Mouse (Mus musculus): ENCODE measurements around the gene Rbfox1.
A peak's percentile ranks its signal among the peaks of the same experiment; 100 is the strongest.

Rbfox1 gene

DNA sequence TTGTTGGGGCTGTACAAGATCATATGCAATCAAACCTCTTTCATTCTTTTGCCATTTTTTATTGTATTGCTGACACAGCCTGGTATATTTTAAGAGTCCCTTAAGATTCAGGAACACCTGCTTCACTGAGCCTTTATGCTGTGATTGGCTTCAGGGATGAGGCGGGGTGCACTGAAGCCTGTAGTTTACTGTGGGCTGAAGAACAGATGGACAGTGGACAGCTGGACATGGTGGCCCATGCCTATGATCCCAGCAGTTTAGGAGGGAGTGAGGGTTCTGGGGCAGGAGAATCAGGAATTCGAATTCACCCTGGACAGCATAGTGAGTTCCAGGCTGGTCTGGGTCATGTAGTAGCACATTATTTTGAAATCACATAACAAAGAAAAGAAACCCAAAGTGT is 1198.8 kb downstream of the Rbfox1 start:
- no peak for DNase-seq (ENCODE audit: low spot score)

DNA sequence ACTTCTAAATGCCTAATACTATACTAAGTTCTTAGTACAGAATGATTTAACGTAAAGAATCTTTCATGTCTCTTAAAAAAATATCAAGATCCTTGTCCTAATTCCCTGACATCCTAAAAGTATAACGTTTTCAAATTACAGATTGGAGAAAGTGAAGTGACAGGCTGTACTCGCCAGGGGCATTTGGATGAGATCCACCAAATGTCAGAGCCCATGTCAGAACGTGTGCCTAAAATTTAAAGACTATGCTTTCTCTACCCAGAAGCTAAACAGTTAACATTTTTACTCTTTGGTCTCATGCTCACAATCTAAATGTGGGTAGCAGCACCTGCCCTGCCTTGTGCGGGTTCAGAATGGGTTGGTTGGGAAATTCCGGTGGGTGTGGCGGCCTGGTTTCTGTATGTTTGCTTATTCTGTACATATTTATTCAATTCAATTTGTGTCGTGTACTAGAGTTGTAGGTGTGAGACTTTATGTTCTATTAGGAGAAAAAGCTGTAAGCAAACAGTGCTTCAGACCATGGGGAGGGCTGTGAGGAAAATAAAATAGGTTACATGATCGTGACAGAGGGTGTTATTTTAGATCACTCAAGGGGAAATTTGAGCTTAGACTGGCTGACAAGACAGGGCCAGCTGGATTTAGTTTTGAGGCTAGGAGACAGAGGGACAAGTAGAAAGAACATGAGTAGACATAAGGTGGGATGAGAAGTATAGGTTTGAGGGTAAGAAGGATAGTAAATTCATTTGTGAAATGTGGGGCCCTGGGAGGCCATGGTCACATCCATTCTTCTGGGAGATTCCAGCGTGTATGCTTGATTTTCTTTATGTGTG is 1203.7 kb downstream of the Rbfox1 start:
- DNase-seq (ENCODE audit: low spot score), result no peak

DNA sequence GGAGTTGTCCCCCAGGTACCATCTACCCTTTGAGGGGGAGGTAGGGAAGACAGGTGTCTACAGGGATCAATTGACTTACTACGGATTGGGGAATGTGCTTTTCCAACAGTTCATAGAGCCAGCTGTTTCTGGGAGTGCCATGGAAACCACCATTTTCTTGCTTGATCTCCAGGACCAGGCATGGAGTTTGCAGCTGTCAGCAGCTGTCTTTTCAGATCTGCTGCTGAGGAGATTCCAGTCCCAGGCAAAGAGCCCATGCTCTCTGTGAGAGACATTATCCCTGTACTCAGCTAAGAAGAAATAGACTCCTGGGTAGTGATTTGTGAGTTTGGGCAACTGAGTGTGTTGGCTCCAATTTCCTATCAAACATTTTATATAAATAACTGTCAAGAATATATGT is 1204.3 kb downstream of the Rbfox1 start:
- no peak for DNase-seq (ENCODE audit: low spot score)

DNA sequence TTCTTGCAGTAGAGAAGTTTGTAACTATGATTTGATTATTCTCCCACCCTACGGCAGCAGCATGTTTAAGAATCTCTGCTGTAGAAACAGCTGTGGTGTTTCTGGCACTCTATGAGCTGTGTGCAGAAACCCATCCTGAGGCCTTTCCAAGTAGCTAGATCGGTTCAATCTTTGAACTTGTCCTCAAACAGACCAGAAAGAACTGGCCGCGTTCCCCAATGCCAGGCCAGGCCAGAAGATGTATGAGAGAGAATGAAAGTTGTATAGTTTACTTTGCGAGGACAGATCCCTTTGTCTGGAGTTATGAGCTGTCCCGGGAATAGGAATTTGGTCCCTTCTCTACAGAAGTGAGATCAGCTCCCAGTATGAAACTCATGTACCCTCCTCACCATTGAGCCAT is 1205.0 kb downstream of the Rbfox1 start:
- DNase-seq (ENCODE audit: low spot score), result no peak

DNA sequence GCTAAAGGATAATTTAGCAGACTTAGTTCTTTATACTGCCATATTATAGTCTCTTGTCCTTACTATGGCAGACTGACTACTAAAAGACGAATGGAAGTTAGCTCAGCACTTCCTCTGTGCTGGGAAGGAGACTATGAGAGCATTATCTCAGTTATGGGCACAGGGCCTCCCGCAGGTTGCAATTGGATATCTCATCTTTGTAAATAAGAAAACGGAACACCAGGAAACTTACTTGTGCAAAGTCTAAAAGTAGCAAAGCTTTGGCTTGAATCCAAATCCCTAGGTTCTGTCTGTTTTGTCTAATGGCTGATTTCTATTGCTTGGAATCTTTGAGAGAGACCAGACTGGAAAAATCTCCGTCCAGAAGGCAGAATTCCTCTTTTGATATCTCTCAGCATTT is 1207.7 kb downstream of the Rbfox1 start:
- DNase-seq (ENCODE audit: low spot score), result no peak

DNA sequence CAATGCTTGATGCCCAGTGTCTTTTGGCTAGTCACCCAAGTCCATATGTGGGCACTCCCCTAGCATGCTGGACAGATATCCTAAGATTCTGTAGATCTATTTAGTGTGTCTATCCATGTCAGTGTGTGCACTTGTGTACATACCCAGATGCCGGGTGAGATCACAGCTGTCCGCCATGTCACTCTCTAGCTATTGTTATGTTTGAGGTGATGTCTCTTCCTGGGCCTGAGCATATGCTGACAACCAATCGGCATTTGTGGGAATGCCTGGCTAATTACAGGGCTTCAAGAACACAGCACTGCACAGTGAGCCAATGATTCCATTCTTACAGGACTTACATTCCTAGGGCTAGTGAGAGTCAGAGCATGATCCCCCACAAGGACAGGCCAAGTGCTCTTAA is 1208.5 kb downstream of the Rbfox1 start:
- no peak for DNase-seq (ENCODE audit: low spot score)

DNA sequence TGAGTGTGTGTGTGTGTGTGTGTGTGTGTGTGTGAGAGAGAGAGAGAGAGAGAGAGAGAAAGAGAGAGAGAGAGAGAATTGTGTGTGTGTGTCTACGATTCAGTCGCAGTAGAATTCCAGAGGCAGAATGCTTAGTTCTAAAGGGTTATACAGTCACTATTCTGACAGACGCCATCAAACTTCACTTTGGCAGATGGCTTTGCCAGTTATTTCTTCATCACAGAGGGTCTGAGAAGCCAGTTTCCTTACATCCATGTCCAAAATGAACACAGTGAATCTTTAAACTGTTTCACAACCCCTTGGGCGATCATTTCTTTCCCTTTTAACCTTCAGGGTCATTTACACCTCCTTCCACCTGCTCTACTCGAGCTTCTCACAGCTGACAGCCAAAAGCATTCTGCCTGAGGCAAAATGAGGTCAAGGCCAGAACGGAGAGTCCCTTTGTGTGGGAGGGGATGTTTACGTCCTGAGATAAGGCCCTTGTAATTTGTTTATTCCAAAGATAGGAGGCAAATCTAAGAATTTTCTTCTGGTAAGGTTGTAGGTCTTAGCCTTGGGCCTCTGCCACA is 1209.1 kb downstream of the Rbfox1 start:
- no peak for DNase-seq (ENCODE audit: low spot score)

DNA sequence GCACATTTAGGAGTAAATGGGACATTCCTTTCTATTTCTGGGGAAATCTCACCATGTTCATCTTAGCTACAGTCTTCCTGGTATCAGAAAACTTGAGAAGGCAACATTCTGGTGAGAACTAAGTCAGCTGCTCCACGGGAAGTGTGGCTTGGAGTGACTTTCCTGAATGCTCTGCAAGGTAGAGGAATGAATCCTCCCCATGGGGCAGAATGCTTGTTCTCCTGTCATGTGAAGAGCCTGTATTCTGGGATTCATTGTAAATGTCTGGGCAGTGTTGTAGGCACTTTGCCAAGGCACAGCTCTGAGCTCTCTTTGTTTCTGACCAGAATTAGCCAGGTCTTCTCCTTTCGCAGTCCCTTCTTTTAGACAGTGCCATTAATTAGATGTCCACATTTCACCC is 1211.9 kb downstream of the Rbfox1 start:
- no peak for DNase-seq (ENCODE audit: low spot score)

DNA sequence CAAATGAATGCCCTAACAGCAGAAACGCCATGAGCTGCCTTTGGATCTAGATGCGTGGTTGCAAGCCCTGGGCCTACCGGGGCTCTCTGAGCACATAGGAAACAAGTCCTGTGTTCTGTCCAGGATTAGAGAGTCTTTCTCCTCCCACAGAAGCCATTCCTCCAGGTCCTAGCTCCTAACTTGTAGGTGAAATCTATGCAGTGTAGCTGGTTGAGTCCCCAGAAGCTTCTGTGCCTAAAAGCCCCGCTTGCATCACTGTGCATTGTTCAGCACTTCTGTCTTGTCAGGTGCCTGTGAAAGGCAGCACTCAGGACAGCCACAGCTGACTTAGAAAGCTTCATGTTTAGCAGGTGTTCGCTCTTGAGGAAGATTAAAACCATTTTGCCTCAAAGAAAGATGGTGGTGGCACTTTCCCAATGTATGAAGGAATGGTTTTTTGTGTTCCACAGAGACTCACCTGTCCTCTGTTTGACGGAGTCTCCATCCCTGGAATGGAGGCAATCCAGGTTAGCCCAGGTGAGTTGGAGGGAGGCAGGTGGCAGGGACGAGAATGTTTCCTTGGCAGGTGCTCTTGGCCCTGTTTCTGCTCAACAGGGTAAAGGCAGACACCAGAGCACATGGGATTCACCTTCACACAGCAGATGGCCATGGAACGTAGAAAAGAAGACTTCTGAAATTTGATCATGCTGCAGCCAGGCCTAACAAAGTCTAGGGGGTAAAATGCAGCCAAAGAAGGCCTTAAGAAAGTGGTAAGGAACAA is 1213.0 kb downstream of the Rbfox1 start:
- no peak for DNase-seq (ENCODE audit: low spot score)

DNA sequence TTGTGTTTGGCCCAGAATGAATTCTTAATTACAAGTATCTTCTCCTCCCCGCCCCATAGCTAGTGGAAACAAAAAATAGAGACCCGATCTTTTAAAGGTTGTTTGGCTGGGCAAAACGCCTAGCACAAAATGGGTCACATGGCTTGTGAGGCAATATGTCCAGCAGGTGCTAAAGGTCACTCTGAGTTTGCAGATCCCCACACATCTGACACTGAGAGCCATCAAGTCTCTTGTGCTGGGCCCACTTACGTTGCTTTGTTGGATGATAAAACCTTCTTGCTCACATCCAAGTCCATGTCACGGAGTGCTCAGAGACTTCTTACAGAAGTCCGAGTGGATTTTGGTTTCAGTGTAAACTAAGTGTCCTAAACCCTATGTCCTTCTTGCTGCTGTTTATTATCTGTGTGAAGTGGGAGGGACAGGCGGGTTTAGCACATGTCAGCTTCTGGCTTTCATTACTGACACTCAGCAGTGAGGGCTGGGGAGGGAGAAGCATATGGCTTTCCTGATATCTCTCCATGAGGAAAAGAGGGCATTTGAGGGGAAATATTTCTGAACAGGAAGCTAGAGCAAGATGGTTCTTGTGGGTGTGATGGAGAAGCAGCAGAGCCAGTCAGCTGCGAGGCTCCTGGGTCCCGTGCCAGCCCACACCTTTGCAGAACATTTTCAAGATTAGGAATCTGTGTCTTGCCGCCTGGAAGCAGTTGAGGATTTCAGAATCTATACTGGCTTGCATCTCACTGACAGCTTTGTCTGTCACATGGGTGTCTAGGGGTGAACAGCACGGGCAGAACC is 1214.5 kb downstream of the Rbfox1 start:
- DNase-seq (ENCODE audit: low spot score), result peak; percentile 33

DNA sequence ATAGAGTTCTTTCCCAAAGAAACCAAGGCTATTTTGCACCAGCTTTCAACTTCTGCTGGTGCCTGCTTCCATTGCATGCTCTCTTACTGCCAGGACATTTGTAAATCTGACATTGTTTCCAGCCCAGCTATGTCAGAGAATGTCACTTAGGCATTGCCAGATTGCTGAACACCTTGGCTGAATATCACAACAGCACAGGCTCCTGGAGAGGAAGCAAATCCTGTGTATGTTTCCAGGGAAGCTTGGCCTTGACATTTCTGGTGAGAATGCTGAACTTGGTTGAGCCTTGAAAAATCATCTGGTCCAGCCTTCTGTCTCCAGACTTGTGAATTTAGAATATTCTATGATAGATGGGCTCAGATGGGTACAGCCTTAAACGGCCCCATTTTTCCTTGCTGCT is 1217.3 kb downstream of the Rbfox1 start:
- no peak for DNase-seq (ENCODE audit: low spot score)

DNA sequence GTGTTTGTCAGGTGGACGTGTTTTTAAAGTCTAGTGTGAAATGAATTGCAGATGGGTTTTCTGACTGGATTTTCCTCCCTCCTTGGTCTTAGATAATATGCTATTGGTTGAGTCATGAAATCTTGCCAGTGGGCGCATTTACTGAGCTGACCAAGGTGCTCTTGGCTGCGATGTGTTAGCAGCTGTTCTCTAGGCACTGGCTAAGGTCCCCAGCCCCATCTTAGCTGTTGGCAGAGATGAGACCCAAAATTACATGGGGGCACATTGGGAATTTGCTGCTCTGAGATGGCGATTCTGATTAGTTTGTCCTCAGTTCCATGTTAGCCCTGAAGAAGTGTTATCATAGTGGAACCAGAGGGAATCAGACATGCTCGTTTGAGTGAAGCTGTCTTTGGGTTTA is 1218.1 kb downstream of the Rbfox1 start:
- DNase-seq (ENCODE audit: low spot score), result no peak

DNA sequence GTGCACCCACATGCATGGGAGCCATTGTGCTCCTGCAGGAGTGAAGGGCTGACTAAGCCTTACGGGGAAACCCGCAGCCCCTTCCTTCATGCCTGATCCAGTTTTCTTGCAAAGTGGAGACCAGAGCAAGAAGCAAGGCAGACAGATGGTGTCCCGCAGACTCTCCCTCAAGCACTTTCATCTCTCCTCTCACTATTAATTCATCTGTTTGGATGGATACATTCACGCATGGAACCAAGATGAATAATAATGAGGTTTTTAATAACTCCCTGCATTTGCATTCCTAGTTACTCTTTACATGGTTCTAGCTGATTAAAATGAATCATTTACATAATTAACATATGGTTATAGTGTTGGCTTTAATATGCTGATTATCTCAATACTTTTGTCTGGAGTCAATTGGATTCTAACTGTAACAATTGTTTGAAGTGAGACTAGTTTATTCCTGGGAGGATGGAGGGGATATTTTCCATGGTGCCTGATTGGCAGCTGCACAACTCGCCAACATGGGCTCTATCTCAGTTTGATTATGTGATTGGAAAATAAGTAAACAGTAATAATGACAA is 1221.4 kb downstream of the Rbfox1 start:
- no peak for DNase-seq (ENCODE audit: low spot score)

DNA sequence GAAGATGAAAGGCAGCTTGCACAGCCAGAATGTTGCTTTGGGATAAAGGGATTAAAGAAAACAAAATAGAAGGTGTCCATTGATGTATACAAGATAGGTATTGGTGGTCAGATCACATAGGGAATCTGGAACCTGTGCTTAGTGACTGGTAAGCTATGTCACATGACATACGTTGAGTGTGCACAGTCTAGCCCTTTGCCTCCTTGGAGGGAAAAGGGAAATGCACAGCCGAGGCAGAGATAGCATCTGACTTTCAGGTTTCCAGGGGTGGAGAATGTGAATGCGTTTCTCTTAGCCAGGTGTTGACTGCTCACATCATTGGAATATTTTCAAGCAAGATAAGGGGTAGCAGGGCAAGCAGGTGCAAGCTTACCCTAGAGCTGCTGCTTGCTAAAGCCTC is 1230.8 kb downstream of the Rbfox1 start:
- no peak for DNase-seq (ENCODE audit: low spot score)

DNA sequence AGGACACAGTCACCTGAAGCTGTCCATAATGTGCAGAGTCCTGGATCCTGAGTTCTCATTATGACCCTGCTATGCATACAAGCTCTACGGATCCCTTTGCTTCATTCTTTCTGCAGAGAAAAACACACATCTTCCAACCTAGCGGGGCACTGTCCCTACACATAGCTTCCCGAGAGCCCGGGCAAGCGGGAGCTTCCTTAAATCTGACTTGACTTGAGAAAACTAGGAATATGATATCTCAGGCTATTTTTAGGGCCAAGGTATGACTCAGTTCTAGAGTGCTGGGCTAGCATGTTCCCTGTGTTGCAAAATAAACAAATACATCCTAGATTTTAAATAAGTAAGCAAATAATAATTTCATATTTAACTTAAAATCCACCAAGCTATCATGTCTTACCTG is 1244.4 kb downstream of the Rbfox1 start:
- DNase-seq (ENCODE audit: low spot score), result no peak

DNA sequence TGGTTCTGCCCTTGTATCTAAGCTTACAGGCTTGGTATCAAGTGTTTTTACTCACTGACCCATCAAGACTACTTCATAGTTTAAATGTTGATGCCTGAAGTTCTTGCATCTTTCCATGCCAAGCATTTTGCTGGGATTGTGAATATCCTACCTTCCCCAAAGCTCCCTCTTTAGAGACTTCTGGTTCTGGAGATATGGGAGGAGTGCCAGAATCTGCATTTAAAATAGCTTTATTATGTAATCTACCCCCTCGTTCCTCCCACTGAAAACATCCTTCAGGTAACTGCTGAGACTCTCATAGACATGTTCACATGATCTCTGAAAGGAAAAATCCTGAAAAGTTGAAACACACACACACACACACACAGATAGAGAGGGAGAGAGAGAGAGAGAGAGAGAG is 1247.3 kb downstream of the Rbfox1 start:
- DNase-seq (ENCODE audit: low spot score), result no peak

DNA sequence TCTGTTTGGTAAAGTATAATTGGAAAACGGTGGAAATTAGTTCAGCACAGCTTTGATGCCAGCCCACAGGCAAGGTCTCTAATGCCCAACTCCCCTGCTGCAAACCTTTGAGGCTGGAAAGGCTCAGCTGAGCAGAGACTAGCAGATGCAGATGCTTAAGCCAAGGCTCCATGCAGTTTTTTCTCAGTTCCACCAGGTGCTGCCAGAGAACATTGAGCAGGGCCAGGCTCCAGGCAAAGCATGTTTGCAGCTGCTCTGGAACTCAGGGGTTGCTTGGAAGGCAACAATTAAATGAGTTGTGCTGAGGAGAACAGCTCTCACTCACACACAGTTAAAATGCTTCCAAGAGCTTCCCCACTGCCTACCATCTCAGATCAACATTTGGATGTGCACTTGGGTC is 1251.8 kb downstream of the Rbfox1 start:
- DNase-seq (ENCODE audit: low spot score), result no peak

DNA sequence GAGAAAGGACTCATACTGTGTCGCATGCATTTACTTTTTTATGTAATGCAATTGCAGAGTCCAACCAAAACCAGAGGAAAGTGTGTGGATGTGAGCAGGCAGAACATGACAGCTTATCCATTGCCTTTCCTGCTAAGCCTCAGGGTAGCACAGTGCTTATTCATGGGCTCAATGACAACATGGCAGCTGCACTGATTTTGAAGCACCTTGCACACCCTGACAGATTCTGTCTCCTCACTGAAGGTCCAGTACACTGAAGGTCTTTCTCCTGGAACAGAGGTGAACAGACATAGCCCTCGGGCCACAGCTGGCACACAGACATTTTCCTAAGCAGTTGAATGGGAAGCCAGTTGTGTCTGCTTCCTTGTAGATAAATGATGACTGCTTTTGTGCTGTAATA is 1254.3 kb downstream of the Rbfox1 start:
- no peak for DNase-seq (ENCODE audit: low spot score)

DNA sequence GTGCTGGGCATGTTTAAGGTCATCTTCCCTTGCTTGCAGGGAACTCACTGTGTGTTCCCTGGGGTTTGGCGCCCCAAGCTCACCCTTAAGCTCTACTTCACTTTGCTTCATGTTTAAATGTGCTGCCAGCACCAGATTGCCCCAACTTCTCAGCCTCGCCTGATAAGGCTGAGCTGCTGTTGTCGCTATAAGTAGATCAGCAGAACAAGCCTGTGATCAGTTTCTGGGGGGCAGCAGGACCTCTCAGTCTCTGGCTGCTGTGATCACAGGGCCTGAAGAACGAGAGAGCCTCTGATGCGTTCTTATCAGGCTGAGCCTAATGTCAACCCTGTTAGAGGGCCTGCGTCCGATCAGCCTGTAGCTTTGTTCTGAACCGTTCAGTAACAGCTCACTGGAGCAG is 1255.8 kb downstream of the Rbfox1 start:
- DNase-seq (ENCODE audit: low spot score), result no peak

DNA sequence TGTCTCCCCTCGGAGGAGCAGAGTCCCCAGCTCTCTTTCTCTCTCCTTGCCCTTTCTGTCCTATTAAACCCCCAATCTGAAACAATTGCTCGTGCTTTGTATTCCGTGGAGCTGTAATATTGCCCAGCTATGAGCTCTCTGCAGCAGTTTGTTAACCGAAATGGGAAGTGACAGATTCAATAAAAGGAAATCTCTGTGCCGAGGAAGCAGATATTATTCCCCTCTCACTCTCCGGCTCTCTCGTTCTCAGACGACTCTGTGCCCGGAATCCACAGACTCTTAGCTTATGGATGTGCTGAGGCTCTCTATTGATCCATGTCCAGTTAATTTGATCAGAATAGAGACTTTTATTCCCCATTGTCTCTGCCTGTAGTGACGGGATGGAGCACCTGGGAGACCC is 1260.3 kb downstream of the Rbfox1 start:
- DNase-seq (ENCODE audit: low spot score), result no peak

DNA sequence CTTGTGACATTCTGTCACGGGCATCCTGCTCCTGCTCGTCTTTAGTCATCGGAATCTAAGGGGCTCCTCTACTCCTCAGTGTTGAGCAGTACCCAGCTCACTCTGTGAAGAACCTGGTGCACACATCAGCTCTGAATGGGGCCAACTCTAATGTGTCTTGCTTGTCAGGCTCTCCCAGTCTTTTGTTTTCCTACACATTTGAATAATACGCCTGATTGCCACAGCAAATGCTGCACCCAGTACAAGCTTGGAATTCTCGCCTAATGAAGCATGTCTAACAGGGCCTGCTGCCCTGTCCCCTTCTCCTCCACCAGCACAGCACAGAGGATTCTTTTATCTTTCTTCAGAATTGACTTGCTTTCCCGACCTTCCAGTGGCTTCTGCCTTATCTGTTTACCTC is 1261.3 kb downstream of the Rbfox1 start:
- DNase-seq (ENCODE audit: low spot score), result no peak

DNA sequence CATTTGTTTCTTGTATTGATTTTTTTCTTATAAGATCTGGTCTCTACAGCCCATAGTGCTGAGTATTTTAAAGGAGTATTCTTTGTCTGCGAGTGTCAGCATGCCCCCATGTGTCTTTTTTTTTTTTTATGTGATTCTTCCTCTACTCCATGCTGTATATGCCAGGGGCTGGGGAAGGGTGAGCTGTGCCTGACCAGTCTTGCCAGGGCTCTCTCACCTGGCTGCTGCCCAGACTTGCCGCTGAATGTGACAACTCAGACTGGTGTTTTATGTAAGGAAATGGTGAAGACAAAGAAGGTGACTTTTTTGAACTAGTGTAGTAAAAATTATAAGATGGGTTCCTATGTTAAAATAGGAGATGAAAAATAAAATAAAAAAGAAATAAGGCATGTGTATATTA is 1262.7 kb downstream of the Rbfox1 start:
- no peak for DNase-seq (ENCODE audit: low spot score)

Measured in yolk sac, embryonic 10.5 days (tissue).